Mouse (Mus musculus) right cerebral cortex, adult 18-20 months (tissue): ENCODE data around the gene Trmt10c.
A peak's percentile ranks its signal among the peaks of the same experiment; 100 is the strongest.
"Not testable (repeated sequence)": the region's sequence is repeated elsewhere in the genome, so short reads cannot be mapped to it uniquely, and the experiment has no call there.

Experiments
- DNase-seq: peaks from one replicate; pipeline ENCODE4 v3.0.0; 2022; ENCODE audit warnings: mixed read lengths

Trmt10c gene

GRCm38 (mm10) chr16:56037138-56038010 is at the start of gene Trmt10c:
Gene Trmt10c (minus strand): TSS chr16:56037819.
- peak; percentile 94 for DNase-seq

- DNase-seq = no peak
These were observed 48.7 kb upstream of the Trmt10c start for GRCm38 (mm10) chr16:56086336-56086735.

GRCm38 (mm10) chr16:56081691-56082090 is 44.1 kb upstream of the Trmt10c start:
- DNase-seq = no peak

GRCm38 (mm10) chr16:56079419-56079818 is 41.8 kb upstream of the Trmt10c start:
- no peak for DNase-seq

- no peak for DNase-seq
These were observed 38.7 kb upstream of the Trmt10c start for GRCm38 (mm10) chr16:56076121-56076869.

- peak; percentile 81 for DNase-seq
These were observed 37.8 kb upstream of the Trmt10c start for GRCm38 (mm10) chr16:56075222-56076111.

- no peak for DNase-seq
These were observed 36.9 kb upstream of the Trmt10c start for GRCm38 (mm10) chr16:56074565-56074964.

- DNase-seq = no peak
These were observed 36.5 kb upstream of the Trmt10c start for GRCm38 (mm10) chr16:56074122-56074521.

GRCm38 (mm10) chr16:56073150-56073549 is 35.5 kb upstream of the Trmt10c start:
- DNase-seq = not testable (repeated sequence)

- DNase-seq = no peak
These were observed 34.9 kb upstream of the Trmt10c start for GRCm38 (mm10) chr16:56072533-56072932.

- no peak for DNase-seq
These were observed 34.0 kb upstream of the Trmt10c start for GRCm38 (mm10) chr16:56071317-56072232.

GRCm38 (mm10) chr16:56068523-56069070 is 31.0 kb upstream of the Trmt10c start:
- no peak for DNase-seq

- DNase-seq = no peak
These were observed 28.5 kb upstream of the Trmt10c start for GRCm38 (mm10) chr16:56066113-56066512.

GRCm38 (mm10) chr16:56064334-56064990 is 26.8 kb upstream of the Trmt10c start:
- DNase-seq = peak; percentile 73

- DNase-seq = no peak
These were observed 25.4 kb upstream of the Trmt10c start for GRCm38 (mm10) chr16:56062981-56063380.

- DNase-seq = no peak
These were observed 24.5 kb upstream of the Trmt10c start for GRCm38 (mm10) chr16:56061995-56062594.

- no peak for DNase-seq
These were observed 20.5 kb upstream of the Trmt10c start for GRCm38 (mm10) chr16:56058151-56058550.

GRCm38 (mm10) chr16:56056944-56057590 is 19.4 kb upstream of the Trmt10c start:
- no peak for DNase-seq

GRCm38 (mm10) chr16:56055911-56056310 is 18.3 kb upstream of the Trmt10c start:
- no peak for DNase-seq

- not testable (repeated sequence) for DNase-seq
These were observed 10.4 kb upstream of the Trmt10c start, which contains the start of gene Senp7 for GRCm38 (mm10) chr16:56048038-56048437. Gene Senp7 (plus strand): TSS chr16:56048338.
